In the genomic region with DNA sequence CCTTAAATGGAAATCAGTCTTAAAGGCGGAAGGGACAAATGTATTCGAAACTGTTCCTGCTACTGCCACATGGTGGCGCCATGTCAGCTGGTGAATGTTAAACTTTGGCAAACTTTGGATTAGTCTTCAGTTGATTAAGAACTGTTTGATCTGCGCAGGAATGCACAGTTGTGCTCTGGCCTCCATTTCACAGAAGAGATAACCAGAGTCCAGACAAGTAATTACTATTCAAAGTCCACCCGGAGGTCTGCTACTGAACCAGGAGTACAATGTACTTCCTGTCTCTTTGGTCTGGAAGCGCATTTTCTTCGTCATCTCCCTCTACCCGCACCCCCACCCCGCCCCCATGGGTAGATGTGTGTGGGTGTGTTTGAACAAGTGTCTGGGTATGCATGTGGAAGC, we compare ENCODE assay signal across 9 mouse cellular contexts.
DNase-seq lines count a peak whose midpoint lies in the region; ATAC-seq and TF ChIP-seq lines count a peak whose summit lies in the region.
"Had no signal": no experiment of that assay in that cellular context is flagged by ENCODE, and none has a peak within 500 bp of the region (broad histone marks: within the 10 kb centered on the region; RNA-seq: fewer than 3 reads in every experiment).

No protein-coding gene starts in this region.

- intact Hi-C loops in heart, postnatal 25 days (cut with DNase I): loop anchor here (5.0 to 10.0 kb wide), 3 partner anchors 122 to 500 kb away; no protein-coding TSS in a partner anchor

- H3K4me1 ChIP-seq in embryonic facial prominence, embryonic 11.5 days (ENCODE audit: control insufficient read depth, insufficient read depth, low read length): no peaks in the 10 kb centered on the region
- H3K4me1 ChIP-seq in intestine, embryonic 16.5 days (ENCODE audit: control insufficient read depth, insufficient read depth, low read length): no peaks in the 10 kb centered on the region

- CTCF ChIA-PET in Patski (lab: Charles Lee): no interaction called here

- ATAC-seq in Patski: peak; percentile 57
- ATAC-seq in embryonic facial prominence, embryonic 11.5 days (replicated peaks; ENCODE audit: insufficient number of reproducible peaks, low FRiP score, low TSS enrichment, low read depth): no peak
- ATAC-seq in intestine, embryonic 16.5 days: peak; percentile 98

- no peak overlapping the region for H3K4me2 ChIP-seq in embryonic facial prominence, embryonic 11.5 days (ENCODE audit: low read depth, low read length)
- H3K4me2 ChIP-seq in intestine, embryonic 16.5 days (ENCODE audit: low read depth, low read length): peak overlapping the region; percentile 19; the same call in 1 of the 2 replicates
- H3K4me2 ChIP-seq: limb, embryonic 15.5 days had no signal

- H3K36me3 ChIP-seq in embryonic facial prominence, embryonic 11.5 days (replicated peaks; ENCODE audit: control insufficient read depth, insufficient read depth, low read depth, low read length): no peaks in the 10 kb centered on the region
- no peaks in the 10 kb centered on the region for H3K36me3 ChIP-seq in intestine, embryonic 16.5 days (ENCODE audit: control insufficient read depth, insufficient read depth, low read length)
- H3K36me3 ChIP-seq: limb, embryonic 15.5 days had no signal

- no peak overlapping the region for H3K9ac ChIP-seq in embryonic facial prominence, embryonic 11.5 days (replicated peaks; ENCODE audit: low read length)
- no peak overlapping the region for H3K9ac ChIP-seq in intestine, embryonic 16.5 days (ENCODE audit: low read depth, low read length)
- H3K9ac ChIP-seq: limb, embryonic 15.5 days had no signal

- peak; percentile 82 for TF ChIP-seq CTCF in Patski (IDR thresholded peaks at IDR 0.05)

- in situ Hi-C loops in Patski (cut with MboI; ENCODE audit: low pct_unique_long_range_greater_than_20kb): loop anchor here (10.0 kb wide), 2 partner anchors 190 to 400 kb away; no protein-coding TSS in a partner anchor

- no peak overlapping the region for H3K4me3 ChIP-seq in embryonic facial prominence, embryonic 11.5 days (ENCODE audit: low read depth, low read length)
- peak overlapping the region; percentile 16 for H3K4me3 ChIP-seq in intestine, embryonic 16.5 days (ENCODE audit: low read length)
- H3K4me3 ChIP-seq: limb, embryonic 15.5 days had no signal

- no peaks in the 10 kb centered on the region for H3K27me3 ChIP-seq in Patski
- no peaks in the 10 kb centered on the region for H3K27me3 ChIP-seq in embryonic facial prominence, embryonic 11.5 days (ENCODE audit: control insufficient read depth, insufficient read depth, low read length)
- no peaks in the 10 kb centered on the region for H3K27me3 ChIP-seq in intestine, embryonic 16.5 days (replicated peaks; ENCODE audit: control insufficient read depth, insufficient read depth, low read length)
- H3K27me3 ChIP-seq: limb, embryonic 15.5 days had no signal

- H3K27ac ChIP-seq in embryonic facial prominence, embryonic 11.5 days (replicated peaks; ENCODE audit: low read depth, low read length): no peak overlapping the region
- H3K27ac ChIP-seq in intestine, embryonic 16.5 days (ENCODE audit: low read length): no peak overlapping the region
- H3K27ac ChIP-seq: limb, embryonic 15.5 days had no signal

- no peaks in the 10 kb centered on the region for H3K9me3 ChIP-seq in embryonic facial prominence, embryonic 11.5 days (replicated peaks; ENCODE audit: control insufficient read depth, low read length)
- H3K9me3 ChIP-seq in intestine, embryonic 16.5 days (ENCODE audit: control insufficient read depth, low read length): no peaks in the 10 kb centered on the region
- H3K9me3 ChIP-seq: limb, embryonic 15.5 days had no signal

- DNase-seq in heart, adult 8-10 months (ENCODE audit: low spot score): peak; percentile 11
- no peak for DNase-seq in heart, postnatal 25 days (ENCODE audit: low spot score)
- DNase-seq in Patski (ENCODE audit: low read depth, low spot score) (peak; percentile 6), liver (peak; percentile 32)
- DNase-seq in embryonic facial prominence, embryonic 11.5 days (ENCODE audit: low spot score): peak; percentile 61
- DNase-seq in natural killer cell, adult 2 months (ENCODE audit: low spot score in 2 of 2): peak; percentile 14 to 52
- DNase-seq in thymus, postnatal 14 days: peak; percentile 57

- POLR2A ChIA-PET in Patski (lab: Charles Lee): no interaction called here

- WGBS in embryonic facial prominence, embryonic 11.5 days: 56% methylated on average over 9 of the region's 9 CpGs
- WGBS in intestine, embryonic 16.5 days: 40% methylated on average over 9 of the region's 9 CpGs
